Mouse (Mus musculus) megakaryocyte, embryonic 14.5 days (primary cell): Measurements from ENCODE around the gene E130311K13Rik.

Experiments used
- FLI1 ChIP-seq: IDR thresholded peaks from 2 replicates; pipeline ENCODE4 v1.6.1; 2012; ENCODE audit warnings: low read length, inconsistent platforms, mixed read lengths
- GATA1 ChIP-seq: IDR thresholded peaks from 3 replicates; pipeline ENCODE4 v1.6.1; 2012; ENCODE audit warnings: mixed read lengths, low read length, inconsistent platforms, borderline replicate concordance

- no peak for TF ChIP-seq GATA1
- no peak for TF ChIP-seq FLI1
These were observed 9.6 kb downstream of the E130311K13Rik start for GRCm38 (mm10) chr3:63919634-63920033.
